Mouse (Mus musculus): Measurements from ENCODE around the gene Krt1.

- TF ChIP-seq CTCF (IDR thresholded peaks at IDR 0.05; ENCODE audit: control insufficient read depth, insufficient read depth, low read length) (no peak), POLR2A (IDR thresholded peaks at IDR 0.05; ENCODE audit: borderline replicate concordance, control insufficient read depth, low read depth, low read length) (no peak)
Measured at GRCm38 (mm10) chr15:101802296-101802835, 48.2 kb downstream of the Krt1 start, which contains the start of gene Krt73.
